Mouse (Mus musculus) C2C12 (cell line): ENCODE data around the gene RPS10-NUDT3. TPM values are rescaled to one million over a fixed set of nuclear protein-coding genes. Genes with fewer than 3 reads are reported as not detected.

Experiments used
- H3K27me3 ChIP-seq: one replicate; pipeline ENCODE4 v1.6.1; 2011; ENCODE audit not compliant: control insufficient read depth, insufficient read depth, insufficient read length
- H3K36me3 ChIP-seq: one replicate; pipeline ENCODE4 v1.6.1; 2011; ENCODE audit not compliant: control insufficient read depth, insufficient read depth
- H3K4me3 ChIP-seq: one replicate; pipeline ENCODE4 v1.5.1; 2011; ENCODE audit warnings: mild to moderate bottlenecking, control low read depth; ENCODE audit not compliant: poor library complexity, insufficient read depth, severe bottlenecking
- H3K79me2 ChIP-seq: one replicate; pipeline ENCODE4 v1.6.1; 2011; ENCODE audit not compliant: control insufficient read depth, insufficient read depth
- H3K79me3 ChIP-seq: one replicate; pipeline ENCODE4 v1.6.1; 2011; ENCODE audit warnings: low read depth, control low read depth
- H3ac ChIP-seq: one replicate; pipeline ENCODE3; 2011; ENCODE audit warnings: low read depth; ENCODE audit not compliant: control insufficient read depth, insufficient read length
- CEBPB ChIP-seq: IDR thresholded peaks from one replicate; pipeline ENCODE4 v1.6.1; 2011; ENCODE audit warnings: low read depth, mild to moderate bottlenecking, control low read depth, moderate library complexity
- CTCF ChIP-seq: IDR thresholded peaks from one replicate; pipeline ENCODE4 v1.5.1; 2011; ENCODE audit not compliant: control insufficient read depth, insufficient read depth, insufficient read length
- FOSL1 ChIP-seq: IDR thresholded peaks from one replicate; pipeline ENCODE4 v1.8.0; 2011; ENCODE audit warnings: mild to moderate bottlenecking, low read length; ENCODE audit not compliant: poor library complexity, insufficient read depth, severe bottlenecking
- MAX ChIP-seq: IDR thresholded peaks from one replicate; pipeline ENCODE4 v1.6.1; 2011; ENCODE audit warnings: mild to moderate bottlenecking, control low read depth
- MYOD1 ChIP-seq: IDR thresholded peaks from one replicate; pipeline ENCODE4 v1.6.1; 2011; ENCODE audit warnings: low read depth; ENCODE audit not compliant: control insufficient read depth, insufficient read length
- MYOG ChIP-seq: IDR thresholded peaks from one replicate; pipeline ENCODE4 v1.6.1; 2011; ENCODE audit not compliant: control insufficient read depth, insufficient read length; ENCODE audit errors: extremely low read depth
- USF1 ChIP-seq: IDR thresholded peaks from one replicate; pipeline ENCODE4 v1.6.1; 2011; ENCODE audit warnings: low read depth, mild to moderate bottlenecking, control low read depth, moderate library complexity
- polyA plus RNA-seq: library from polyadenylated mRNA; unstranded; fragments of >200 nt; fragmentation: generic; extraction: Trizol; gene quantifications from one replicate; pipeline ENCODE4 v1.2.1, GENCODE M21; 2012; ENCODE audit warnings: missing spikeins

Gene RPS10-NUDT3
- polyA plus RNA-seq, 1 experiment, result not detected

DNA sequence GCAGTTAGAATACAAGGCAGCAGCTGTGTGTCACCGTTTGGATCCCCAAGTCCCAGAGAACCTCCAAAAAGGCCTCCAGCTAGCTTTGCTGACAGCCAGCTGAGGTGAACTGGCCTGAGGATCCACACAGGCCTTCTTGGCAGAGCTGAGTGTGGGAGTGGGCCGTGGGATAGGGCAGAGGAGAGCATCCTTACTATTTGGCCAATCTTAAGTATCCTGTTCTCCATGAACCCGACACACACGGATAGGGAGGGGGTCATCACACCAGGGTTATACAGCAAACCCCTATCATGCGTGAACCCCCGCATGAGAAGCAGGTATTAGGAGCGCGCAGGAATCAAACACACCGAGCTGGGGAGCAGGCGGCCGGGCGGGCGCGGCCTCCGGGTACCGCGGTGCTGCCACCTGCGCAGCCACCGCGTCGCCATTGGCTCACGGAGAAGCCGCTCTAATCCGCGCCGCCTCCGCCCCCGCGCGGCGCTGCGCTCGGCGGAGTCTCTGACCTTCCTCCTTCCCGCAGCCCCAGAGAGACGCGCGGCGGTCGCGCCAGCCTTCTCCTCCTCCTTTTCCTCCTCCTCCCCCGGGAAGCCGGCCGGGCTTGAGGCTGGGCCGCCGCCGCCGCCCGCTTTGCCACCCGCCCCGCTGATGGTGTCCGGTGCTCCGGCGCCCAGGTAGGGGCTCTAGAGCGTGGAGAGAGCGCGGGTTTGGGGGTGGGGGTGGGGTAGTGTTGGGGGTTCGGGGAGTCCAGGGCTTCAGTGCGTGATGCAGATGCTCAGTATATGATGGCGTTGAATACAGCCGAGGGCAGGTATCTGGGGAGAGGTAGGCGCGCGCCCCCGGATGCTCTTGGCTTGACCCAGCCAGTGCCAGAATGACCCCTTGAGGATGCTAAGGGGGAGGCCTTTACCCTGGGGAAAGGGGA, 20.3 kb upstream of the RPS10-NUDT3 start, which contains the start of gene Pacsin1:
Pacsin1 (plus strand) TSS at position 421 of the 922 bp plus-strand sequence.
- Histone ChIP-seq H3K79me3 (no peaks in the 10 kb centered on the region), H3K79me2 (no peaks in the 10 kb centered on the region), H3K27me3 (peaks cover 25% of the 10 kb centered on the region), H3K36me3 (no peaks in the 10 kb centered on the region), H3K4me3 (no peak within 1 kb of the TSS), H3ac (no peak within 1 kb of the TSS)
- no peak for TF ChIP-seq CEBPB
- no peak for TF ChIP-seq MAX
- no peak for TF ChIP-seq CTCF
- no peak for TF ChIP-seq MYOG
- no peak for TF ChIP-seq USF1
- no peak for TF ChIP-seq MYOD1
- no peak for TF ChIP-seq FOSL1

GRCm38 (mm10) chr17:27653253-27653959, 18.4 kb upstream of the RPS10-NUDT3 start:
- H3ac ChIP-seq, result no peak overlapping the region
- H3K36me3 ChIP-seq, result no peaks in the 10 kb centered on the region
- no peak overlapping the region for H3K4me3 ChIP-seq
- no peak for TF ChIP-seq CTCF
- no peak for TF ChIP-seq MAX
- TF ChIP-seq CEBPB, result no peak
- TF ChIP-seq USF1, result no peak
- TF ChIP-seq FOSL1, result no peak
- TF ChIP-seq MYOD1, result no peak
- TF ChIP-seq MYOG, result no peak
- H3K79me2 ChIP-seq, result no peaks in the 10 kb centered on the region
- peaks cover 25% of the 10 kb centered on the region for H3K27me3 ChIP-seq
- H3K79me3 ChIP-seq, result no peaks in the 10 kb centered on the region

DNA sequence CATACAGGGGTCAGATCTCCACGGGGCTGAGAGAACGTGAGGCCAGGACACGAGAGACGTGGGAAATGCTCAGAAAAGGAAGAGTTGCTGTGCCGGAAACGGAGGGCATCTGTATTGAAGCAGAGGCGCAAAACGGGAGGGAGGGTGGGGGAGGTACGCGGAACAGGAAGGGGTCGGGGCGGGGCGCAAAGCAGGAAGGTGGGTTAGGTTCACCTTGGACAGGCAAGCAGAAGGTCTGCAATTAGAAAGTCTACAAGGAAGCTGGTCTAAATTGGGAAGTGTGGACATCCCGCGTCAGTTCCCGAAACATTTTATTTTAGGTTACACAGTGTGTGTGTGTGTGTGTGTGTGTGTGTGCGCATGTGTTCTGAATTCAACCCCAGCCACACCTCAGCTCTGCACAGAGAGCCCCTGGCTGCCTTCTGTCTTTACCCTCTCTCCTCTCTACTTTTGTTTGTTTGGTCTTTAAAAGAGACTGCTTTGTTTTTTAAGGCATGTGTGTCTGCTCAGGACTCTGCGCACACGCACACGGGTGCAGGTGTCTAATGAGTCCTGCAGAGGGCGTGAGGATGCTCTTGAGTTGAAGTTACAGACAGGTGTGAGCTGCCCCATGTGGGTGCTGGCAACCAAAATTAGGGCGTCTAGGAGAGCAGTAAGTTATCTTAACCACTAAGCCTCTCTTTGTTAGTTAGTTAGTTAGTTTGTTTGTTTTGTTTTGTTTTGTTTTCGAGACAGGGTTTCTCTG, 17.2 kb upstream of the RPS10-NUDT3 start:
- no peaks in the 10 kb centered on the region for H3K36me3 ChIP-seq
- H3K79me3 ChIP-seq, result no peaks in the 10 kb centered on the region
- H3K4me3 ChIP-seq, result no peak overlapping the region
- H3ac ChIP-seq, result no peak overlapping the region
- TF ChIP-seq MAX, result no peak
- no peak for TF ChIP-seq CTCF
- TF ChIP-seq USF1, result no peak
- no peak for TF ChIP-seq MYOG
- TF ChIP-seq CEBPB, result no peak
- TF ChIP-seq FOSL1, result no peak
- TF ChIP-seq MYOD1, result no peak
- H3K79me2 ChIP-seq, result no peaks in the 10 kb centered on the region
- H3K27me3 ChIP-seq, result peaks cover 20% of the 10 kb centered on the region

DNA sequence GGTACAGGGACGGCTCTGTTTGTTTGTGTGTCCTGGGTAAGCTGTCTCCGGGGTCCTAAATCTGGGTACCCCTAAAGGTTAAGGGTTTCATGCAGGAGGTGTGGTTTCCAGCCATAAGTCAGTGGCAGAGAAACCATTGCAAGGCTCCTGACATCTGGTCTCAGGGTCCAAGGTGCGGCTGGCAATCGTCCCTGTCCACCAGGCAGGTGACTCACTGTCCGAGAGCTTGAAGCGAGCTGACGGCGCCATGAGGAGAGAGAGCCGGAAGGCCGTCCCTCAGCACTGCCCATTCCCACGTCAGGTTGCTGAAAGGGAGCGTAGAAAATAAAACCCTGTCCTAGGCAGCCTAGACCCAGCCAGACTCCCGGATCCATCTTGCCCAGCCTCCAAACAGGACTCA, 15.6 kb upstream of the RPS10-NUDT3 start:
- no peak for TF ChIP-seq MAX
- no peak for TF ChIP-seq CTCF
- TF ChIP-seq USF1, result no peak
- no peak for TF ChIP-seq FOSL1
- TF ChIP-seq MYOG, result no peak
- H3K4me3 ChIP-seq, result no peak overlapping the region
- no peaks in the 10 kb centered on the region for H3K79me3 ChIP-seq
- no peaks in the 10 kb centered on the region for H3K79me2 ChIP-seq
- H3K27me3 ChIP-seq, result peaks cover 13% of the 10 kb centered on the region
- H3K36me3 ChIP-seq, result no peaks in the 10 kb centered on the region
- H3ac ChIP-seq, result no peak overlapping the region

GRCm38 (mm10) chr17:27650160-27650559, 15.1 kb upstream of the RPS10-NUDT3 start:
- Histone ChIP-seq H3K79me2 (no peaks in the 10 kb centered on the region), H3ac (no peak overlapping the region), H3K27me3 (peaks cover 10% of the 10 kb centered on the region), H3K79me3 (no peaks in the 10 kb centered on the region), H3K36me3 (no peaks in the 10 kb centered on the region), H3K4me3 (no peak overlapping the region)
- TF ChIP-seq CTCF, result peak; percentile 72
- no peak for TF ChIP-seq MYOG
